Mouse (Mus musculus): ENCODE results near the gene Tti1.

The Tti1 gene

GRCm38 (mm10) chr2:158028354-158028863 is at the start of gene Tti1, which contains the start of gene Rprd1b:
TSS of gene Tti1 (minus strand) at chr2:158028433.
TSS of gene Rprd1b (plus strand) at chr2:158028497.
- in situ Hi-C loops (cut with MboI, MseI) = no loop called here

GRCm38 (mm10) chr2:158077981-158078380 is 49.7 kb upstream of the Tti1 start:
- in situ Hi-C loops (cut with MboI, MseI) = no loop called here

- in situ Hi-C loops (cut with MboI, MseI) = no loop called here
Observed at GRCm38 (mm10) chr2:158076690-158077089, 48.5 kb upstream of the Tti1 start.

- in situ Hi-C loops (cut with MboI, MseI) = no loop called here
Observed at GRCm38 (mm10) chr2:158074835-158075234, 46.6 kb upstream of the Tti1 start.

- in situ Hi-C loops (cut with MboI, MseI) = no loop called here
Observed at GRCm38 (mm10) chr2:158071633-158071995, 43.4 kb upstream of the Tti1 start.

GRCm38 (mm10) chr2:158070885-158071632 is 42.8 kb upstream of the Tti1 start:
- in situ Hi-C loops (cut with MboI, MseI) = no loop called here

GRCm38 (mm10) chr2:158068444-158068971 is 40.3 kb upstream of the Tti1 start:
- in situ Hi-C loops (cut with MboI, MseI) = no loop called here

- in situ Hi-C loops (cut with MboI, MseI) = no loop called here
Observed at GRCm38 (mm10) chr2:158067260-158067824, 39.1 kb upstream of the Tti1 start.

GRCm38 (mm10) chr2:158066456-158066855 is 38.2 kb upstream of the Tti1 start:
- in situ Hi-C loops (cut with MboI, MseI) = no loop called here

GRCm38 (mm10) chr2:158065064-158065463 is 36.8 kb upstream of the Tti1 start:
- in situ Hi-C loops (cut with MboI, MseI) = no loop called here

- in situ Hi-C loops (cut with MboI, MseI) = no loop called here
Observed at GRCm38 (mm10) chr2:158064571-158065048, 36.4 kb upstream of the Tti1 start.

- in situ Hi-C loops (cut with MboI, MseI) = no loop called here
Observed at GRCm38 (mm10) chr2:158063036-158063435, 34.8 kb upstream of the Tti1 start.

GRCm38 (mm10) chr2:158059666-158060105 is 31.5 kb upstream of the Tti1 start:
- in situ Hi-C loops (cut with MboI, MseI) = loop anchor here (5.0 kb wide), 1 partner anchor 148 kb away; no protein-coding TSS in a partner anchor

- in situ Hi-C loops (cut with MboI, MseI) = loop anchor here (5.0 kb wide), 1 partner anchor 149 kb away; no protein-coding TSS in a partner anchor
Observed at GRCm38 (mm10) chr2:158058534-158058933, 30.3 kb upstream of the Tti1 start.

GRCm38 (mm10) chr2:158057030-158057429 is 28.8 kb upstream of the Tti1 start:
- in situ Hi-C loops (cut with MboI, MseI) = loop anchor here (5.0 kb wide), 1 partner anchor 150 kb away; no protein-coding TSS in a partner anchor

- in situ Hi-C loops (cut with MboI, MseI) = loop anchor here (5.0 kb wide), 1 partner anchor 152 kb away; no protein-coding TSS in a partner anchor
Observed at GRCm38 (mm10) chr2:158055383-158055782, 27.1 kb upstream of the Tti1 start.

GRCm38 (mm10) chr2:158054596-158054995 is 26.4 kb upstream of the Tti1 start:
- in situ Hi-C loops (cut with MboI, MseI) = no loop called here

- in situ Hi-C loops (cut with MboI, MseI) = no loop called here
Observed at GRCm38 (mm10) chr2:158050116-158050515, 21.9 kb upstream of the Tti1 start.

- in situ Hi-C loops (cut with MboI, MseI) = no loop called here
Observed at GRCm38 (mm10) chr2:158048718-158049117, 20.5 kb upstream of the Tti1 start.

GRCm38 (mm10) chr2:158047903-158048302 is 19.7 kb upstream of the Tti1 start:
- in situ Hi-C loops (cut with MboI, MseI) = no loop called here

- in situ Hi-C loops (cut with MboI, MseI) = no loop called here
Observed at GRCm38 (mm10) chr2:158046186-158046585, 18.0 kb upstream of the Tti1 start.

- in situ Hi-C loops (cut with MboI, MseI) = no loop called here
Observed at GRCm38 (mm10) chr2:158043504-158043903, 15.3 kb upstream of the Tti1 start.

Data from regulatory T cell (primary cell).